Mouse (Mus musculus) liver, postnatal 0 days (tissue): ENCODE measurements around the gene Ppp1r9a.

ENCODE experiments used
- CTCF ChIP-seq: sonication (generic); IDR thresholded peaks from 2 replicates; pipeline ENCODE4 v1.5.1; 2016; ENCODE audit warnings: antibody characterized with exemption, low read depth
- EP300 ChIP-seq: IDR thresholded peaks from 2 replicates; pipeline ENCODE4 v1.6.1; 2016; ENCODE audit warnings: antibody characterized with exemption, low read depth, mild to moderate bottlenecking

DNA sequence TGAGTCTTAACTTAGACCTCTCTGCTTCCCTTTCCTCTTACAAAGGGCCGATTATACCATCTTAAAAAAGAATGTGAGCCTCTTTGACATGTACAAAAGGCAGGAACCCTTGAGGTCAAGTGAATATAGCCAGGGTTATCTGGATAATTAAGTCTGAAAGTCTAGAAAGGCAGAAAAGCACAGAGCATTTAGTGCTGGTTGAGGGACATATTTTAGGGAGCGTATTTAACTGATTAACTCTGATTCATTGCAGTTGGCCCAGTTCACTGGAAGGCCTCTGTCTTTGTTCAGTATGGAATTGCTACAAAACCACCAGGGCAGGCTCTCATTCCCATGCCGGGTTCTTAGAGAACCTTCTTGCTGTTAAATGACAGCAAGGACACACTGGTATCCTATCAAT is 36.2 kb downstream of the Ppp1r9a start:
- TF ChIP-seq CTCF (no peak), EP300 (no peak)
